Mouse (Mus musculus) embryo, embryonic 11 days (tissue): Measurements from ENCODE around the gene Fyn.
A peak's percentile ranks its signal among the peaks of the same experiment; 100 is the strongest.

ENCODE experiments used
- DNase-seq: peaks from one replicate; pipeline ENCODE4 v3.0.0-alpha.2; 2015

Fyn gene

DNA sequence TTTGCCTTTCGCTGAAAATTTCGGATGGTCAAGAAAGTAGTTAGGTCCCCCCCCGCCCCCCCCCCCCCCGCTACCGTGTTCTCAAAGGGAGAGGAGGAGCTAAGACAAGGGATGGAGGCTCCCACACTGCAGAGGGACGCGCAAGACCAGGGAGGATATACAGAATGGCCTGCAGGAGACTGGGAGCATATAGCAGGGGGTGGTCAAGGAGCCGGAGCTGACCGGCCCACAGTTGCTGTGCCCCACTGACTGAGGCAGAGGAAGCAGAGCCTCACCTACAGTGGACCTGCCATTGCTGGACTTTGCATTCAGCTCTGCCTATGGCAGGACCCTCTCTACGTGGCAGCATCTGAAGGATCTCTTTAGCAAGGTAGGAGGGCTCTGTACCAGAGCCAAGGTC, 10.6 kb downstream of the Fyn start:
- no peak for DNase-seq

DNA sequence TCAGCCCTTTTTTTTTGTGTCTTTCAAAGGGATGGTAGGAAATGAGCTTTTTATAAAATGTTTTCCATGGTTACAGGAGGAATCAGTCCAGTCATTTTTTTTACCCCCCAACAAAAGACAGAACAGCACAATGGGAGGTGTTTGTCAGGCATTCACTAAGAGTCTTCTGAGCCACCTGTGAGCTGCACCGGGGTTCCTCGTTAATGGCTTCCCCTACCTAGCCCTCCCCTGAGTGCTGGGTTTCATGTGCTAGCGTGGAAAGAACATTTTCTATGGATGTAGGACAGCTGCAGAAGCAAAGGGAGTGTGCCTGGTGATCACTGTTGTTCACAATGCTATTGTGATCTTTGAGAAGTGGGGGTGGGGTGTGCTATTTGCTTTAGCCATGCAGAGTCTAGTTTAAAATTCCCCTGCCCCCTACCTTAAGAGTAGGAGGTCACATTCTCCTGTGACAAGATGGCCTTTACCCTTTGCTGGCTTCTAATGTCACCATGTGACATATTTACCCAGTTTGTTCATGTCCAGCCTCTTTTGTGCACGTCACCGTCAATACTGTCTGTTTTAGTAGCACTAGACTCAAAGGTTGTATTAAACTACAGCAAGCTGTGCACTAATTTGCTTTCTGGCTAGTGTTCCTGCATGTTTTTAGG, 11.2 kb downstream of the Fyn start:
- no peak for DNase-seq

DNA sequence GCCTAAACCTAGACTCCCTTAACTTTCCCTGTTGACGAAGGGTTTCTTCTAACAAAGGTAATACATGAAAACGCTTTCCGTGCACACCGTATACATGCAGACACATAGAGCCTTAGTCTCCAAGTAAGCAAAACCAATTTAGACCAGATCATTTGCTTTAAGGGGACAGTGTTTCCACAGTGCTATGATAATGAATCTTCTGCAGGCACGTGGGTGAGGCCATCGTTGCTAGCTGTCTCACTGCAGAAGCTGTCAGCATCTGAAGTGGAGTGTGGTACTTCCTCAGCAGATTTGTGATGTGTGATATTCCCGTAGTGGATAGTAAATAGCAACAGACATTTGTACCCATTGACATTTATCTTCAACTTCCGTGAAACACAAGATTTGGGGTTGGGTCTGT, 16.6 kb downstream of the Fyn start:
- DNase-seq = no peak

DNA sequence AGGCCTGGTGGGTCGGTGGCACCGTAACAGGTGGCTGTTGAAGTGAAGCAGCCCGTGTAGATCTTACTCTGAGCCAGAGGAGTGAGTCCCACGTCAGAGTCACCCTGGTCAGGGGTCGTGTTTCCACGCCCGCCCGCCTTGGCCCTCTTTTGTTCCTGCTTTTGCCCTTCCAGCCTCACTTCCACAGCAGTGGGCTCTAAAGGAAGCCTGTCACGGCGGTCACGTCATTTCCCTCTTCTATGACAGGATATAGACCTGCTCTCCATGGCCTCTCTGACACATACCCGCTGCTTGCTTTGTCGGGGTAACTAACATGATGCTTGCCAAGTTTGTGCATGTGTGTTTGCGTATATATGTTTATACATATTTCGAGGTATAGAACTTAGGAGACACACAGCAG, 17.5 kb downstream of the Fyn start:
- no peak for DNase-seq

DNA sequence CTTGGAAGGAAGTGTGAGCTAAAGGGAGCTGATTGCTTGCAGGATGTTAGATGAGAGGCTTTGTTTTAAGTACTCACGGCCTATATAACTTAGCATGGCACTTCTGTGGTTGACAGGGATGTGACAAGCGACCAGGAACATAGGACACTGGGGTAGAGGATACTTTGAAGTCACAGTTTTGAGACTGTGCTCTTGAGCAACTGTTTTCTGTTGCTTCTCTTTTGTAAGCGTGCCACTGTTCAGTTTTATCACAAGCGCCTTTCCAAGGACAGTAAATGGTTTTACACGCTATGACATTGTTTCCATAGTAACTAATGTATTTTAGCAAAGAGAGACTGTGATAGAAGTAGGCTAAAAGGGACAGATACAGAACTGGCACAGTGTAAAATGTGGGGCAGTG, 18.4 kb downstream of the Fyn start:
- no peak for DNase-seq

DNA sequence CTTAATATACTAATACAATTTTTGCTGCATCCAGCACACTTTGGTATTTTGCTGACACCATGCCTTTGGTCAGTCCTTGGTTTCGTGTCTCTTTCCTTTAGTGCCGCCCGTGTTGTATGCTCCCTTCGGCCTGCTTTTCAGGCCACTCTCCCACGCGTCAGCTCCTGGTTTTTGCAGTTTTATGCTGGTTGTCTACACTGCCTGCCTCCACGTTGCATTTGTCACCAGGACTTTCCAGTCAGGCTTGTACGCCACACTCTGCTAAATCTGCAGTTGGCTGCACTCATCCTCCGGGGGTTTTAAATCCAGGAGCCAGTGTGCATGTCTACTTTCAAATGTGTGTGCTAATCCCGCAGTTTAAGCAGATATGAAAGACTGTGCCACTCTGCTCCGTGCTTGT, 18.9 kb downstream of the Fyn start:
- DNase-seq = no peak

DNA sequence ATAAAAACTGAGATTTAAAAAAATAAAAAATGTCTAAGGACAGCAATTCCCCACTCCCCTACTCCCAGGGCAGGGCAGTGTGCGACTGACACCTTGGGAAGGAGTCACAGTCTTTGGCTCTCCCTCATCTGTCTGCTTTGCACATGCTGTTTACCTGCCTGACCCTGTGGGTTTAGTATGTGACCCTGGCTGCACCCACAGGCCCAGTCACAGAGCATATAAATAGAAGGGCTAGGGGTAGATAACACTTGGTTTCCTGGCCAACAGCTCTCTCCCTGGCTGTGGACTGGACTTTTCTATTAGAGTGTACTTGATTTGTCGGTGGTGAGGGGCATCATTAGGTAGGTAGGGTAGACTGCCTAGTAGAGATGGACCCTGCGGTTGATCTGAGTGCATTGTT, 19.5 kb downstream of the Fyn start:
- no peak for DNase-seq

DNA sequence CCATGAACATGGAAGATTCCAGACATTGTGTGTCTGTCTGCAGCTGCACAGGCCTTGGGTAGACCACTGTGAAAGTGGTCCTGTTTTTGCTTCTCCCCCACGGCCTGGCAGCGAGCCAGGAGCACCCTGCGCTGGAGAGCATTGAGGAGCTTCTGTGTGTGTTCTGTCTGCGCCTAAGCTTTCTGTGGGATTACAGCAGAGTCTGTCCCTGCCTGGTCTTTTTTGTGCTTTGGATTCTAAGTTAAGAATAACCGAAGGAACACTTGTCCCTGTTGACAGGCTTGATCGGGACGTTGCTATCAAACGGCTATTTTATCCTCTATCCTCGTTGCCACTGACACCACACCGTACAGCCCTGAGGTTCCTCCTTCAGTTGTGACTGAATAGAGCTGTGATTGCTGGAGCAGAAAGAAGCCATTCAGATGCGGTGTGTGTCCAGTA, 20.8 kb downstream of the Fyn start:
- DNase-seq = no peak

DNA sequence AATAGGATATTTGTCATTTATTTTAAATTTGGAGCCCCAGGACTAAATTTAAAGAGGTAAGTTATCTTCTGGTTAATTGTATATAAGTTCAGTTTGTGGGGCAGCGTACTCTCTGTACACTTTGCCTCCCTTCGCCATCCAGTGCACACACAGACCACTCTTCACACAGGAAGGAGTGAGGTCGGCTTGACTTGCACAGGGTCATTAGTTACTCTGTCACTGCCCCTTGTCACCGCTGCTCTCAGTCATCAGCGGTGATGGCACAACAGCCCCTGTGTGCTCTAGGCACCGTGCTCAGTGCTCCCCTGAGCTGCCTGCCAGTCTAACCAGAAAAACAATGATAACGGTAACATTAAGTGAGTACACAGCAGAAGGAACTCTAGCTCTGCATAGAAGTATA, 21.9 kb downstream of the Fyn start:
- no peak for DNase-seq

DNA sequence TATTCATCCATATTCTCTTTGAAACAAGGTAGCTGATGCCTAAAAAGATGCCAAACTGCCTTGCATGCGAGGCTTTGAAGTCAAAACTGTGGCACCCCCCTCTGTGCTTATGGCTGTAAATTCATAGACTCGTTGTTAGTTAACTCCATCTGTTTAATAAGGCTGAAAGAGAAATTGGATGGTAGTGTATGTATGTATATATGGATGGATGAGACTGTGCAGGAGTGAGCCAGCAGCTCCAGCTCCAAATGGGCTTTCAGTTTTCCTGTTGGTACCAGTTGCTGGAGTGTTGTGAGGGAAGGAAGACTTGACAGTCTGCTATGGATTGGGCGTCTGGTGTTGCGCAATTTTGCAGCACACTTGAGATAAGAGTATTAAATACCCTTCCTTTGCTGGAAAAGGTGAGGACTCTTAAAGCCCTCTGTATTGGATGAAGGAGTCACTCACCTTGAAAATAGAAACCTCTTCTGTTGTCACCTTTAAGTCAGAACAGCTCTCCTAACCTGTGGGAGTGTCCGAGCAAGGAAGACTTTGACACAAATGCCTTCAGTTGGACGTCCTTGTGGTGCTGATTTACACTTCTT, 24.3 kb downstream of the Fyn start:
- no peak for DNase-seq

DNA sequence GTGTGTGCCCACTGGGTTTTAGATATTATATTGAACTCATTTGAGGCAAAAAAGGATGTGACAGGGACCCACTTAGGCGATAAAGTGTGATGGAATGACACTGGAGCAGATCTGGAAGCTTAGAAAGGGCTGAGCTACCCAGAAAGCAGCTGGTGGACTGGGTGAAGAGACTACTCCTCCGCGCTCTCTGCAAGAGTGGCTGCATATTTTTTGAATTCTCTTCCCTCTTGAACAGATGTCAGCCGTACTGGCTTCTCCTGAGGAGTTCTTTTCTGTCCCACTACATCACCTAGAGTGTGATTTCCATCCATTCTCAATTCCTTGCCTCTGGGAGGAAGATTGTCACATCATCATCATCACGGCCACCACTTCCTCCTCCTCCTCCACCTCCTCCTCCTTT, 26.9 kb downstream of the Fyn start:
- DNase-seq = no peak

DNA sequence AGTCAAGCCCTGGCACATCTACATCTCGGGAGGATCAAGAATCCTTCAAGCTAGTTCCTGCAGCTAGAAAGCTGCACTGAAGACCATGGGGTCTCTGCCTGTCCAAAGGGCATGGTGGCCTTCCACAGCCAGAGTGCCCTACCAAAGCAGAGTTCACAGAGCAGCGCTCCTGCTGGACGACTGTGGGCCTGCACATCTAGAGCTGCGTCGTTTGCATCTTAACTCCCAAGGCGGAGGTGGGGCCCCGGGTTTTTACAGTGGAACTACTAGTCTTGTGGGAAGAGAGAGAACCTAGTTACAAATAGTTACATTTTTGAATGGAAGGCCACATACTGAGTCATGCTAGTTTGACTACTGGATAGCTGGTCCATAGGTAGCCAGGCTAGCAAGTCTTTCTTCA, 30.3 kb downstream of the Fyn start:
- DNase-seq = no peak

DNA sequence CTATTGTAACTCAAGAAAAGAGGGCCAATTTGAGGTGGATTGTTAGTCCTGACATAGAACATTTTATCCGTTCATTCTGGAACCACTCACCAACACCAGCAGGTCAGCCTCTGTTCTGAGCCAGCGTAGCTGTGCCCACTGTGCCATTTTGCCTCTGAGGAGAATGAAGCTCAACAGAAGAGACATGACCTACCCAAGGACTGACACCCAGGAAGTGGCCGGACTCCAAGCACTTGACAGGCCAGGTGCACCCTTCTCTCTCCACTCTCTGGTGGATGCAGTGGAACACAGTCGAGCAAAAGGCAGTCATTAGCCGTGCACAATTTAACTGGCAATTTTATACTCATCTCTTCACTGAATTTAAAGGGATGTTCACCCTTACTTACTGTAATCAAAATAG, 31.5 kb downstream of the Fyn start:
- DNase-seq = no peak

DNA sequence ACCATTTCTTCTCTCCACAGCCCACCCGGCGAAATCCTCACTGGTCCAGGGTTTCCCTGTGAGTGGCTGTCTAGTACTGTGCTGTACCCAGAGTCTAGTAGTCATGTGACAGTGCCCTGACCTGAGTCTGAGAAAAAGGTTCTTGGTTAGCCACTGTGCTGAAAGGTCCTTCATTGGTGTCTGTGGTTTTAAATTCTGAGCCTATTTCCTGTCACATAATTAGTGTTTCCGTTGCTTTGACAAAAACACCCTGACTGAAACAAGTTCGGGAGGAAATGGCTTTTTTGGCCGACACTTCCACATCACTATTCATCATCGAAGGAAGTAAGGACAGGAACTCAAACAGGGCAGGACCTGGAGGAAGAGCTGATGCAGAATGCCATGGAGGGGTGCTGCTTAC, 33.8 kb downstream of the Fyn start:
- DNase-seq = no peak

DNA sequence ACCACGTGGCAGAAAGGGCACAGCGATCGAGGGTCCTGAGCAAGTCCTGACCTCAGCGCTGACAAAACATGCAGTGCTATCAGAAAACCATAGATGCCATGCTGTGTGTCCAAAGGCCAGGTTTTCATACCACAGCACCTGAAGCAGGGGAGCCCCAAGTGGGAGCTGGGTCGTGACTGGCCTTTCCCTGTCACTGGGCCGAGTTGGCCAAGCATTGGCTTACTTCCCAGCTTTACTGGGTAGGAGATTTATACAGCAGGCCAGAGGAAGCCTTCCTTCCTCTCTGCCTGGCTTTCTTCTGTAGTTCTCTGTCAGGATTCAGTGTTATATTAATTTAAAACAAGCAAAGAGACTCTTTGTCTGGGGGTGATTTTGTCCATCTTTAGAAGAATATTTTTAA, 35.1 kb downstream of the Fyn start:
- no peak for DNase-seq

DNA sequence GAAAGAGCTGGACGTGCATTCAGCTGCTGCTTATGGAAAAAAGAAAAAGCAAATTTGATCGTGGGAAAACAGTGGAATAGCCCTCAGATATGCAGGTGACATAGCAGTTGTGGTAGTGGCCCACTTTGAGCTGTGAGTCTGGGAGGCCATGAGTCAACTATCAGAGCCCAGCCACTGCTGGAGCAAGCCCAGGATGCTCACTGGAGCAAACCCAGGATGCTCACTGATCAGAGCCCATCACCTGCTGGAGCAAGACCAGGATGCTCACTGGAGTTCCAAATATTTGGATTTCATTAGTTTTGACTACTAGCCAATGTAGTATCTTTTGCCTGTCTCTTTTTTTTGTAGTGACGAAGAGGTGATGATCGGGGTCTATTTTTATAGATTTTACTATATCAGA, 35.5 kb downstream of the Fyn start:
- no peak for DNase-seq

DNA sequence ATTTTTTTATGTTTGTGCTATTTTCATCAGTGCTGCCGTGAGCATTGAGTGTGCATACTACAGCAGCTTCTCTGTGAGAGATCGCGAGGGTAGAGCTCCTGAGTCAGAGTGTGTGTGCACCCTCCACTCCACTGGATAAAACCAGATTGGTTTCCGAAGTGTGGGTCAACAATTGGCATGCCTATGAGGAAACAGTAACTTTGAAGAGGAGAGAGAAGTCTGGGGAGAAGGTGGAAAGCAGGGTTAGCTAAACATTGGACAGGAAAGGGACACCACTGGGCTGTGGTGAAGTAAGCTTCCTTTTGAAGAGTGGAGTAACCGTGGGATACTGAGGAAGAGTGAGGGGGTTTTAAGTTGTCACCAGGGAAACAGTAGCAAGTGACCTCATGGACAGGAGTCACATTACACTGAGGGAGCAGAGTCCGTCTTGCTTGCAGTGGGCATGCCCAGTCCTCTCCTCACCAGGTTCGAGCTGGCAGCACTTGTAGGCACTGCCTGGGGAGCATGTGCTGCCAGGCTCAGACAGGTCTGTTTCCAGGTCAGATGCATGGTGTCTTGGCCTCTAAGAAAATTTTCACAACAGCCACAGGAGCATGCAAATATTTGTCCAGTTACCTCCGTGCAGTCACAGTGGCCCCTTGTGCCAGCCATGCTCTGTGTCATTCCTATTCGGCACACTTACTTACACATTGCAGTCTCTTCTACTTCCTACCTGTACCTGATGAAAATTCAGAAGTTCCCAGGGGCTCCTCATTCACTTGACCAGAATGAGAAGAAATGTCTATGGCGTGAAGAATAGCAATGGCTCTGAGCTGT, 37.5 kb downstream of the Fyn start:
- DNase-seq = no peak

DNA sequence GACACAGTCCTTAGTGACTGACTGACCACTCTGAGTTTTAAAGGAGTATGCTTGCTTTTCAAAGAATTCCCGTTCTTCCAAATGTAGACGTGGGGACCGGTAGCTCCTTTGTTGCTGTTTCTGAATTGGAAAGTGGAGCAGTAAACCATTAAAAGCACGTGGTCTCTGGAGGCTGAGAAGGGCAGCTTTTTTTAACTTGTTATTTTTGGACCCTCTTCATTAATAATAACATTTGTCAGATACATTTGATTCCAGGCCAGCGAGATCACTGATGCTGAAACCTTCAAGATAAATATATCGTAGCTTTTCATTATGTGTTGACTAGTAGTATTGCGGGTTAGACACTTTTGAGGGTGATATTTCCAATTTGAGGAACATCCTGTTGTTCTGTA, 38.1 kb downstream of the Fyn start:
- DNase-seq = no peak

DNA sequence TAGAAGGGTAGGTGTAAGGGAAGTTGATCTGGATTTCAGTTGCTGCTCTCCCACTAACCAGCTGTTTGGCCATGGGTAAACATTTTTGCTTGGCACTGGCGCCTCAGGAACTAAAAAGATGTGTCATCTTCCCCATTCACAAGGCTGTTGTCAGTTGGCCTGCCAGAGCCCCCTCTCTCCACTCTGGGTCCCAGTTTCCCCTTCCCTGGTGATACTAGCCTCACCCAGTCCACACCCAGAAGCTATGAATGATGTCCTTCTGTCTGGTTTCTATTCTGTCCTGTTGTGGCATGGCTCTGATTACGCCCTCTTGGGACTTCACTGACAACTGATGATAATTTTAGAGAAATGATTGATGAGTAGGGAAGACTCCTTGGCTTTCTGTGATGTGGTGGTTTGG, 38.9 kb downstream of the Fyn start:
- DNase-seq = no peak

DNA sequence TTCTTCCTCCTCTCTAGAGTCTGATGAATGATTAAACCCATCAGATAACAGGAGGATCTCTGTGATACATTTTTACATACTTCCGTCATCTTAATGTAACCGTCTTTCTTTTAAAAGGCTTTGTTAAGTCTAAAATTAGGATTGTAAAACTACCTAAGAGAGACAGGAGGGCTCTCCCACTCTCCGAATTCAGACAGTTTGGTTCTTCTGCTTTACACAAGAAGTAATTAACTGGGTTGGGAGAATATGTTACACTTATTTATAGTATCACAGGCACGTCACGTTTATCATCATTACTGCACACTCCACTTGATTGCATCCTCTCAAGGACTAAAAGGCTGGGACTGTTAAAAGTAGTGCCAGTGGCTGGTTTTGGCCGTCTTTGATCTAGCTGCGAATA, 40.9 kb downstream of the Fyn start:
- DNase-seq = no peak

DNA sequence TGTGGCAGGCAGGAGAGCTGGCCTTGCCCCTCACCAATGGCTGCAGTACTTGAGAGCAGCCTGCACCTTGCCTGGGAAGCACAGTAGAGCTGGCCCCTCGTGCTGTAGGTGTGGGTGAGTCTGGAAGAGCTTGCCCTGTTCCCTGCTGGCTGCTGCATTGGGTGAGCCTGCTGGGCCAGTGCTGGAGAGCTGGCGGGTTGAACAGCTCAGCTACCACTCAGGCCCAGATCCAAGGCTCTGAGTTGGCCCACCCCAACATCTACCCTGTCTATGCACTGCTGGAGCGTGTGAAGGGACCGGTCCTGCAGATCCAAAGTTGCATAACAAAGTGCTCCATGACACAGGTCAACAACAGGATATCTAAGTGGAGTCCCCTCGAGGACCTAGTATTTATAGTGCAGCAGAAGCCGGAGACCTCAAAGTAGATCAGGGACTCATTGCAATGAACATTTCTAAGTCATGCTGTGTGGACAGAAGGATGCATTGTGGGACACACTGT, 41.5 kb downstream of the Fyn start:
- DNase-seq = no peak

DNA sequence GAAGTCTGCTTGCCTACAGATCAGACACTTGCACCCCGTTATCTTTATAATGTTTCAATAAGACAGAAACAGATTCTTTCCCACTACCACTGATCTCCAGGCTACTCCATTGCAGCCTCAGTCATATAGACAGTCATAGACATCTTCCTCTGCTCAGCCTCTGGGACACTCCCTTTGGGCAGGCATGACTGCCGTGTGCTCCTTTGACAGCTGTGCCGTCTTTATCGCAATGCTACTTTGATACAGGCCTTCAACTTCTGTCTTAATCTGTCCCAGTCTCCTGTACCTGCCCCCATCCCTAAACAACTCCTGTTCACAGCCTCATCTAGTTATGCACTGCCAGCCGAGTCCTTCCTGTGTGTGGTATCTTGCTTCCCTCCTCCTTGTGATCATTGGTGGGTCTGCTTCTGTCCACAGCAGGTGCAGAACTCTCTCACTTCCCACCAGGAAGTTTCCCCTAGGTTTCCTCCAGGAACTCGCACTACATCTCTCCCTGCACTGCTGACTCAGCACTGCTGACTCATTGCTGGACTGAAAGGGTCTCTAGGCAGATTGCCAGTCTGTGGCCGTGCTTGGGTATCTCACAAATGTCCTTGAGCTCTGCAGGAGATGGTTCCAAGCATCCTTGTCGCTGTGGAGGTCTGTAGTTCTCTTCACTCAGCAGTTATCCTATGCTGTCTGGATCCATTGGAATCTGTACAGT, 43.4 kb downstream of the Fyn start:
- peak; percentile 17 for DNase-seq

DNA sequence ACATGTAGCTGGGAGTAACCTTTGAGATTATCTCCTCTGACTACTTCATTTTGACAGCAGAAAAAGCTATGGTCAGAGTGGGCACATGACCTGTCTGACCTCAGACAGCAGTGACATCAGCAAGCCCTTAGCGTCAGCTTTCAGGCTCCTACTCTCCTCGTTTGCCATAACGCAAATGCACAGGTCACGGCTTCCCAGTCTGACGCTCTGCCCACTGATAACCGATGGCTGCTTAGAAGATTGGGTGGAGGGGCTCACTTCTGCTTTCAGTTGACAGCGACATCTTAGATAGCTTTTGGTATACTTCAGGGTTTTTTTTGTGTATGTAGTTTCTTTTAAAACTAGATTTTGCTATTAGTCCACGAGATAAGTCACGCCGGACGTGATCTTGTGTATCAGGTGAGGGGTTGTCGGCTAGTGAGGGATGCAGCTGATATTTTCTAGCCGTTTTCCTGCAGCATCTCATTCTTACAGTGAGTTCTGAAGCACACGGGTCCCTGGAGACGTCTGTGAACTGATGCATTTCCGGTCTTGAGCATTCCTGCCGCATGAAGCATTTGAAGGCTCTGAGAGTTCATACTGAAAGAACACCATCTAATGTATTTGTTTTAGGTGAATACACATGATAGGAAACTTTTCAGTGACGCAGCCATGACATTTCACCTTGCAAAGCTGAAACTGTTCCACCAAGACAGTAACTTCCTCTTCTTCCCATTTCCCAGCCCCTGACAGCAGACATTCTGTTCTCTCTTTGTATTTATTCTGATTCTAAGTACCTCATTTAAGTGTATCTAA, 44.4 kb downstream of the Fyn start:
- DNase-seq = peak; percentile 19
